Mouse (Mus musculus): ENCODE data around the gene Tmem141.

DNA sequence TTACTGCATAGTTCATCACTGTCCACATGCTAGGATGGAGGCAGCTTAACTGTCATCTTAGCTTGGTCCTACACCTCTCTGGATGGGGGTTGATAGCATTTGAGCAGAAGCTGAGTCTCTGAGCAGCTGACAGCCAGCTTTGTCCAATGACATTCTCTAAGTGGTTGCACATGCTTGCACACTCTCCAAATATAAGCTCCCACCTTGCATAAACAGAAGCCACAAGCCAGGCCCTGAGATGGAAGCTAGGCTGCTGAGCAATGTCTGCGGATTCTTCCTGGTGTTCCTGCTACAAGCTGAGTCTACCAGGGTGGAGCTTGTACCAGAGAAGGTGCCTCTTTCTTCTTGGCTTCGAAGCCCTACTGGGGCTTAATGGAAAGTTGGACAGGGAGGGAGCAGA is 31.1 kb upstream of the Tmem141 start, which contains the start of gene Lcn8:
- TF ChIP-seq CTCF (IDR thresholded peaks at IDR 0.05; ENCODE audit: low read depth, low read length) (no peak), POLR2AphosphoS5 (IDR thresholded peaks at IDR 0.05; ENCODE audit: insufficient replicate concordance, low read depth, low read length) (no peak), GATA1 (IDR thresholded peaks at IDR 0.05; ENCODE audit: borderline replicate concordance, low read length) (no peak)

Data from G1E (cell line).